Mouse (Mus musculus) small intestine, adult 2 months (tissue): ENCODE measurements at regions not wholly inside any gene's neighbourhood (a gene's known extent, or its start where the extent isn't known, plus 50 kb on each side); places are given as distances from the start of the nearest gene placed in this dataset.

ENCODE experiments used
- CTCF ChIP-seq: fragments of 200-500 bp; IDR thresholded peaks from 2 replicates; pipeline ENCODE4 v1.5.1; 2012; ENCODE audit warnings: low read depth, mild to moderate bottlenecking, control low read depth, inconsistent platforms, low read length, moderate library complexity, mixed read lengths; ENCODE audit not compliant: insufficient replicate concordance, insufficient read length; ENCODE audit errors: extremely low read depth
- POLR2A ChIP-seq: fragments of 200-500 bp; IDR thresholded peaks from 2 replicates; pipeline ENCODE4 v1.6.1; 2012; ENCODE audit warnings: low read depth, mild to moderate bottlenecking, control low read depth, inconsistent platforms, low read length, moderate library complexity

GRCm38 (mm10) chr6:117772396-117772795 lies 68.6 kb upstream of the Zfp637 start:
- TF ChIP-seq POLR2A (no peak), CTCF (no peak)
